Mouse (Mus musculus): ENCODE data around the gene Esyt1.

GRCm38 (mm10) chr10:128494667-128495245 lies 30.9 kb downstream of the Esyt1 start:
- TF ChIP-seq POLR2A (IDR thresholded peaks at IDR 0.05; ENCODE audit: extremely low read depth, insufficient read depth, low read length), result no peak
- TF ChIP-seq CTCF (IDR thresholded peaks at IDR 0.05; ENCODE audit: low read depth, low read length), result no peak
